Mouse (Mus musculus) layer of hippocampus, postnatal 25 days (tissue): Measurements from ENCODE around the gene Tmem18. TPM values are rescaled to one million over a fixed set of nuclear protein-coding genes. Genes with fewer than 3 reads are reported as not detected.

Source experiments
- DNase-seq, 2 experiments: peaks; one replicate each; pipeline ENCODE4 v3.0.0; 2022; ENCODE audit warnings: mixed read lengths in 2 of 2, low spot score in 1 of 2; ENCODE audit errors: extremely low spot score in 1 of 2
- total RNA-seq, 2 experiments: library from RNA; stranded (reverse); gene quantifications; 2 replicates each; pipeline ENCODE4 v1.2.3; 2021

Tmem18 gene
- total RNA-seq = 10 to 100 TPM; 35.3 to 40.2 TPM

GRCm38 (mm10) chr12:30584356-30584740, at the start of gene Tmem18:
Tmem18 (plus strand) TSS chr12:30584426.
- DNase-seq = peak; percentile 71 to 83

GRCm38 (mm10) chr12:30557349-30557748, 26.9 kb upstream of the Tmem18 start:
- no peak for DNase-seq

GRCm38 (mm10) chr12:30561411-30561810, 22.8 kb upstream of the Tmem18 start:
- DNase-seq = no peak

- no peak for DNase-seq
Measured at GRCm38 (mm10) chr12:30572075-30572474, 12.2 kb upstream of the Tmem18 start.

GRCm38 (mm10) chr12:30575952-30576351, 8.3 kb upstream of the Tmem18 start:
- no peak for DNase-seq

GRCm38 (mm10) chr12:30578019-30578418, 6.2 kb upstream of the Tmem18 start:
- peak; percentile 36 to 68 for DNase-seq

GRCm38 (mm10) chr12:30581277-30581676, 2.9 kb upstream of the Tmem18 start:
- DNase-seq = no peak

- DNase-seq = no peak
Measured at GRCm38 (mm10) chr12:30583586-30584355, 455 bp upstream of the Tmem18 start.

- no peak for DNase-seq
Measured at GRCm38 (mm10) chr12:30584863-30585262, 637 bp downstream of the Tmem18 start.

GRCm38 (mm10) chr12:30591832-30592231, 7.6 kb downstream of the Tmem18 start:
- no peak for DNase-seq

- peak in 1 of 2 experiments; percentile 38 for DNase-seq
Measured at GRCm38 (mm10) chr12:30596818-30597407, 12.7 kb downstream of the Tmem18 start.

GRCm38 (mm10) chr12:30598955-30599354, 14.7 kb downstream of the Tmem18 start:
- no peak for DNase-seq

GRCm38 (mm10) chr12:30599474-30599873, 15.2 kb downstream of the Tmem18 start:
- DNase-seq = no peak

GRCm38 (mm10) chr12:30599997-30600396, 15.8 kb downstream of the Tmem18 start:
- no peak for DNase-seq

GRCm38 (mm10) chr12:30604012-30604411, 19.8 kb downstream of the Tmem18 start:
- DNase-seq = no peak

GRCm38 (mm10) chr12:30604876-30605275, 20.6 kb downstream of the Tmem18 start:
- no peak for DNase-seq

- DNase-seq = no peak
Measured at GRCm38 (mm10) chr12:30605941-30606340, 21.7 kb downstream of the Tmem18 start.

- no peak for DNase-seq
Measured at GRCm38 (mm10) chr12:30606743-30607142, 22.5 kb downstream of the Tmem18 start.

GRCm38 (mm10) chr12:30618425-30618824, 34.2 kb downstream of the Tmem18 start:
- no peak for DNase-seq

GRCm38 (mm10) chr12:30628466-30628865, 44.2 kb downstream of the Tmem18 start:
- no peak for DNase-seq

GRCm38 (mm10) chr12:30634534-30634933, 50.3 kb downstream of the Tmem18 start:
- DNase-seq = no peak
